Mouse (Mus musculus): ENCODE measurements at regions not wholly inside any gene's neighbourhood (a gene's known extent, or its start where the extent isn't known, plus 50 kb on each side); places are given as distances from the start of the nearest gene placed in this dataset.

- H3K27ac ChIP-seq, result no peak overlapping the region
- DNase-seq (ENCODE audit: low spot score) (no peak), ATAC-seq (replicated peaks; ENCODE audit: low FRiP score, low read depth) (no peak)
- no peak overlapping the region for H3K9ac ChIP-seq (ENCODE audit: low read depth, low read length)
- H3K4me1 ChIP-seq (replicated peaks; ENCODE audit: insufficient read depth, low read length), result no peaks in the 10 kb centered on the region
- 58% methylated on average over 1 of the region's 1 CpGs for WGBS
- H3K4me3 ChIP-seq (replicated peaks; ENCODE audit: low read depth, low read length), result no peak overlapping the region
- H3K9me3 ChIP-seq (replicated peaks; ENCODE audit: low read length), result no peaks in the 10 kb centered on the region
- TF ChIP-seq CTCF (IDR thresholded peaks at IDR 0.05; ENCODE audit: low read depth), result no peak
- no peak overlapping the region for H3K4me2 ChIP-seq (ENCODE audit: low read length)
- no peaks in the 10 kb centered on the region for H3K36me3 ChIP-seq (ENCODE audit: insufficient read depth, low read length)
- H3K27me3 ChIP-seq (ENCODE audit: insufficient read depth, low read length), result no peaks in the 10 kb centered on the region
Observed at GRCm38 (mm10) chr4:71911551-71911950, 153.8 kb upstream of the Gm11232 start.

GRCm38 (mm10) chr4:71875651-71876050 is 117.9 kb upstream of the Gm11232 start:
- DNase-seq (ENCODE audit: low spot score), result no peak
- Histone ChIP-seq H3K9me3 (replicated peaks; ENCODE audit: low read length) (no peaks in the 10 kb centered on the region), H3K4me2 (ENCODE audit: low read length) (no peak overlapping the region), H3K27me3 (ENCODE audit: insufficient read depth, low read length) (no peaks in the 10 kb centered on the region), H3K36me3 (ENCODE audit: insufficient read depth, low read length) (no peaks in the 10 kb centered on the region), H3K4me1 (replicated peaks; ENCODE audit: insufficient read depth, low read length) (no peaks in the 10 kb centered on the region), H3K27ac (no peak overlapping the region), H3K9ac (ENCODE audit: low read depth, low read length) (no peak overlapping the region), H3K4me3 (replicated peaks; ENCODE audit: low read depth, low read length) (no peak overlapping the region)
- 81% methylated on average over 4 of the region's 4 CpGs for WGBS
- no peak for TF ChIP-seq CTCF (IDR thresholded peaks at IDR 0.05; ENCODE audit: low read depth)
- ATAC-seq (replicated peaks; ENCODE audit: low FRiP score, low read depth), result no peak

- Histone ChIP-seq H3K4me2 (ENCODE audit: low read length) (no peak overlapping the region), H3K4me3 (replicated peaks; ENCODE audit: low read depth, low read length) (no peak overlapping the region), H3K27ac (no peak overlapping the region), H3K27me3 (ENCODE audit: insufficient read depth, low read length) (no peaks in the 10 kb centered on the region), H3K9me3 (replicated peaks; ENCODE audit: low read length) (no peaks in the 10 kb centered on the region), H3K4me1 (replicated peaks; ENCODE audit: insufficient read depth, low read length) (no peaks in the 10 kb centered on the region), H3K9ac (ENCODE audit: low read depth, low read length) (no peak overlapping the region), H3K36me3 (ENCODE audit: insufficient read depth, low read length) (no peaks in the 10 kb centered on the region)
- DNase-seq (ENCODE audit: low spot score) (no peak), ATAC-seq (replicated peaks; ENCODE audit: low FRiP score, low read depth) (no peak)
- 36% methylated on average over 1 of the region's 1 CpGs for WGBS
- no peak for TF ChIP-seq CTCF (IDR thresholded peaks at IDR 0.05; ENCODE audit: low read depth)
Observed at GRCm38 (mm10) chr4:71866948-71867347, 109.2 kb upstream of the Gm11232 start.

- H3K27me3 ChIP-seq (ENCODE audit: insufficient read depth, low read length), result no peaks in the 10 kb centered on the region
- H3K4me1 ChIP-seq (replicated peaks; ENCODE audit: insufficient read depth, low read length), result no peaks in the 10 kb centered on the region; the same call in 1 of the 2 replicates
- WGBS, result 61% methylated on average over 3 of the region's 3 CpGs
- H3K9ac ChIP-seq (ENCODE audit: low read depth, low read length), result no peak overlapping the region
- H3K27ac ChIP-seq, result no peak overlapping the region
- ATAC-seq (replicated peaks; ENCODE audit: low FRiP score, low read depth), result no peak
- no peaks in the 10 kb centered on the region for H3K9me3 ChIP-seq (replicated peaks; ENCODE audit: low read length)
- H3K36me3 ChIP-seq (ENCODE audit: insufficient read depth, low read length), result no peaks in the 10 kb centered on the region
- no peak for TF ChIP-seq CTCF (IDR thresholded peaks at IDR 0.05; ENCODE audit: low read depth)
- no peak overlapping the region for H3K4me3 ChIP-seq (replicated peaks; ENCODE audit: low read depth, low read length)
- no peak overlapping the region for H3K4me2 ChIP-seq (ENCODE audit: low read length)
- peak; percentile 22 for DNase-seq (ENCODE audit: low spot score)
Observed at GRCm38 (mm10) chr4:71841833-71842232, 84.1 kb upstream of the Gm11232 start.

- no peaks in the 10 kb centered on the region for H3K27me3 ChIP-seq (ENCODE audit: insufficient read depth, low read length)
- DNase-seq (ENCODE audit: low spot score) (no peak), ATAC-seq (replicated peaks; ENCODE audit: low FRiP score, low read depth) (no peak)
- H3K9me3 ChIP-seq (replicated peaks; ENCODE audit: low read length), result no peaks in the 10 kb centered on the region
- no peak for TF ChIP-seq CTCF (IDR thresholded peaks at IDR 0.05; ENCODE audit: low read depth)
- no peak overlapping the region for H3K4me2 ChIP-seq (ENCODE audit: low read length)
- H3K4me3 ChIP-seq (replicated peaks; ENCODE audit: low read depth, low read length), result no peak overlapping the region
- WGBS, result 87% methylated on average over 1 of the region's 1 CpGs
- H3K27ac ChIP-seq, result no peak overlapping the region
- H3K9ac ChIP-seq (ENCODE audit: low read depth, low read length), result no peak overlapping the region
- H3K36me3 ChIP-seq (ENCODE audit: insufficient read depth, low read length), result no peaks in the 10 kb centered on the region
- H3K4me1 ChIP-seq (replicated peaks; ENCODE audit: insufficient read depth, low read length), result no peaks in the 10 kb centered on the region; the same call in 1 of the 2 replicates
Observed at GRCm38 (mm10) chr4:71840774-71841146, 83.0 kb upstream of the Gm11232 start.

- no peaks in the 10 kb centered on the region for H3K9me3 ChIP-seq (replicated peaks; ENCODE audit: low read length)
- ATAC-seq (replicated peaks; ENCODE audit: low FRiP score, low read depth) (no peak), DNase-seq (ENCODE audit: low spot score) (peak; percentile 42)
- H3K4me2 ChIP-seq (ENCODE audit: low read length), result no peak overlapping the region
- no peak overlapping the region for H3K27ac ChIP-seq
- H3K9ac ChIP-seq (ENCODE audit: low read depth, low read length), result no peak overlapping the region
- H3K4me1 ChIP-seq (replicated peaks; ENCODE audit: insufficient read depth, low read length), result no peaks in the 10 kb centered on the region; the same call in 1 of the 2 replicates
- TF ChIP-seq CTCF (IDR thresholded peaks at IDR 0.05; ENCODE audit: low read depth), result no peak
- H3K27me3 ChIP-seq (ENCODE audit: insufficient read depth, low read length), result no peaks in the 10 kb centered on the region
- no peak overlapping the region for H3K4me3 ChIP-seq (replicated peaks; ENCODE audit: low read depth, low read length)
- WGBS, result 47% methylated on average over 5 of the region's 5 CpGs
- H3K36me3 ChIP-seq (ENCODE audit: insufficient read depth, low read length), result no peaks in the 10 kb centered on the region
Observed at GRCm38 (mm10) chr4:71839803-71840773, 82.3 kb upstream of the Gm11232 start.
